9 mouse cellular contexts compared by ENCODE assay signal in the genomic region with DNA sequence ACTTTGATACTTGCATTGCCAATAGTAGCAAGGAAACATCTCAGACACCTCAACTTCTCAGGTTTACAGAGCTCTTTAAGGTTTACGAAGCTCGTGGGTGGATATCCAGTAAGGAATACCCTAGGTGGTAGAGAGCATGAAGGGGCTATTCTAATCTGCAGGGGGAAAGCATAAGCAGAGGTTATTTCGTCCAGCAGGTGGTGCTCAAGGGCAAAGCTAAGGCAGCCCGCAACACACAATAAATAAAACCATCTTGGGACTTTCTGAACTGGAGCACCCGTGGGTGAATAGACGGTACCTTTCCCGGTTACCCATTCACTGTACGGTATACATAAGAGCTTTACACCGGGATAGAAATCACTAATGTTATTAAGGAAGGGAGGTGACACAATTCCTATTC.
DNase-seq lines count a peak whose midpoint lies in the region; ATAC-seq and TF ChIP-seq lines count a peak whose summit lies in the region.
"Had no signal": no experiment of that assay in that cellular context is flagged by ENCODE, and none has a peak within 500 bp of the region (broad histone marks: within the 10 kb centered on the region; RNA-seq: fewer than 3 reads in every experiment).

No protein-coding gene starts in this region.

- TF ChIP-seq POLR2A in MEL (IDR thresholded peaks at IDR 0.05; ENCODE audit: control insufficient read depth in 1 of 2, insufficient read depth in 1 of 2, low read depth in 1 of 2, low read length in 2 of 2, poor library complexity in 1 of 2), result no peak

- no peak overlapping the region for H3K9ac ChIP-seq in MEL (ENCODE audit: control insufficient read depth, low read depth, low read length, poor library complexity, severe bottlenecking)
- no peak overlapping the region for H3K9ac ChIP-seq in hindbrain, embryonic 13.5 days
- H3K9ac ChIP-seq in lung, postnatal 0 days (replicated peaks; ENCODE audit: low read depth), result no peak overlapping the region

- TF ChIP-seq EP300 in MEL (IDR thresholded peaks at IDR 0.05; ENCODE audit: low read depth in 1 of 2, low read length in 2 of 2), result no peak
- TF ChIP-seq EP300 in lung, postnatal 0 days (IDR thresholded peaks at IDR 0.05), result peak; percentile 43; the same call in 1 of the 2 replicates

- no peak overlapping the region for H3K4me3 ChIP-seq in MEL (ENCODE audit: control insufficient read depth in 1 of 2, insufficient read depth in 1 of 2, low read depth in 2 of 2, low read length in 2 of 2)
- H3K4me3 ChIP-seq in hindbrain, embryonic 13.5 days, result no peak overlapping the region
- no peak overlapping the region for H3K4me3 ChIP-seq in lung, postnatal 0 days (ENCODE audit: low read depth, low read length)

- H3K4me1 ChIP-seq in MEL (ENCODE audit: control insufficient read depth in 1 of 2, insufficient read depth in 2 of 2, low read length in 2 of 2), result no peaks in the 10 kb centered on the region
- H3K4me1 ChIP-seq in hindbrain, embryonic 13.5 days (replicated peaks), result no peaks in the 10 kb centered on the region
- no peaks in the 10 kb centered on the region for H3K4me1 ChIP-seq in lung, postnatal 0 days (ENCODE audit: insufficient read depth, low read depth, low read length)

- H3K4me2 ChIP-seq in hindbrain, embryonic 13.5 days, result peak overlapping the region; percentile 17; the same call in 1 of the 2 replicates
- peak overlapping the region; percentile 29; the same call in 1 of the 2 replicates for H3K4me2 ChIP-seq in lung, postnatal 0 days (replicated peaks; ENCODE audit: low read depth, low read length)

- DNase-seq in MEL (ENCODE audit: low read depth, low spot score), result peak; percentile 57
- DNase-seq in cerebellum, adult 11-12 months, result peak; percentile 24
- DNase-seq in forelimb bud, embryonic 11.5 days (ENCODE audit: low read depth, low spot score), result peak; percentile 75
- peak; percentile 89 for DNase-seq in layer of hippocampus, postnatal 10 days (ENCODE audit: low spot score in 2 of 2)
- peak; percentile 84 for DNase-seq in lung, postnatal 0 days (ENCODE audit: low spot score)
- peak; percentile 15 for DNase-seq in retina, adult 2 months (ENCODE audit: low read depth, low spot score)
- DNase-seq in thymus, postnatal 36 days, result peak; percentile 30 to 51

- H3K36me3 ChIP-seq in MEL (ENCODE audit: control insufficient read depth in 1 of 2, insufficient read depth in 2 of 2, low read length in 2 of 2), result no peaks in the 10 kb centered on the region
- no peaks in the 10 kb centered on the region for H3K36me3 ChIP-seq in hindbrain, embryonic 13.5 days
- no peaks in the 10 kb centered on the region for H3K36me3 ChIP-seq in lung, postnatal 0 days (ENCODE audit: insufficient read depth, low read length)

- ATAC-seq in hindbrain, embryonic 13.5 days (ENCODE audit: low FRiP score), result peak; percentile 75
- ATAC-seq in lung, postnatal 0 days, result peak; percentile 74

- TF ChIP-seq CTCF in MEL (IDR thresholded peaks at IDR 0.05 in 2 of 3, conservative IDR thresholded peaks at IDR 0.05 in 1 of 3; ENCODE audit: control insufficient read depth in 1 of 3, insufficient read depth in 1 of 3, low read depth in 2 of 3, low read length in 3 of 3, poor library complexity in 1 of 3, severe bottlenecking in 1 of 3), result peak; percentile 42 to 74 (median 70)
- TF ChIP-seq CTCF in lung, postnatal 0 days (IDR thresholded peaks at IDR 0.05), result peak; percentile 90

- WGBS in hindbrain, embryonic 13.5 days, result 21% methylated on average over 9 of the region's 9 CpGs
- WGBS in lung, postnatal 0 days, result 11% methylated on average over 9 of the region's 9 CpGs

- H3K27ac ChIP-seq in MEL (ENCODE audit: control insufficient read depth, low read depth, low read length), result no peak overlapping the region
- H3K27ac ChIP-seq in hindbrain, embryonic 13.5 days, result no peak overlapping the region
- H3K27ac ChIP-seq in lung, postnatal 0 days (ENCODE audit: low read length), result no peak overlapping the region
- H3K27ac ChIP-seq: macrophage had no signal

- peak; percentile 79 for TF ChIP-seq RAD21 in MEL (IDR thresholded peaks at IDR 0.05; ENCODE audit: low read depth, low read length)

- H3K27me3 ChIP-seq in MEL (ENCODE audit: control insufficient read depth in 1 of 2, insufficient read depth in 2 of 2, low read length in 2 of 2), result no peaks in the 10 kb centered on the region
- H3K27me3 ChIP-seq in hindbrain, embryonic 13.5 days, result no peaks in the 10 kb centered on the region
- no peaks in the 10 kb centered on the region for H3K27me3 ChIP-seq in lung, postnatal 0 days (replicated peaks; ENCODE audit: insufficient read depth, low read length)

- H3K9me3 ChIP-seq in MEL (replicated peaks; ENCODE audit: insufficient read depth, low read length), result no peaks in the 10 kb centered on the region
- no peaks in the 10 kb centered on the region for H3K9me3 ChIP-seq in hindbrain, embryonic 13.5 days
- no peaks in the 10 kb centered on the region for H3K9me3 ChIP-seq in lung, postnatal 0 days (ENCODE audit: low read length)

- no peaks in the 10 kb centered on the region for H3K79me2 ChIP-seq in MEL (ENCODE audit: control insufficient read depth, insufficient read depth, low read length, poor library complexity)

TF ChIP-seq in MEL, 35 proteins besides CTCF, POLR2A, EP300 and RAD21:
- TF ChIP-seq ZC3H11A (IDR thresholded peaks at IDR 0.05; ENCODE audit: low read depth, low read length) (peak; percentile 85), SMC3 (IDR thresholded peaks at IDR 0.05; ENCODE audit: low read depth, low read length) (peak; percentile 88), ELF1 (IDR thresholded peaks at IDR 0.05; ENCODE audit: low read depth, low read length) (no peak)
TF ChIP-seq in MEL: peak in this region for 2.

Comparison
In these comparisons a context has a peak if more than half of its experiments do, and no peak if none do; other contexts are left out.
1. DNase-seq: peak in every context shown above with its lines; median percentile 89 in layer of hippocampus, postnatal 10 days; 84 in lung, postnatal 0 days; 75 in forelimb bud, embryonic 11.5 days; 57 in MEL; 40 in thymus, postnatal 36 days; 24 in cerebellum, adult 11-12 months; 15 in retina, adult 2 months.